Mouse (Mus musculus) forebrain, embryonic 14.5 days (tissue): ENCODE measurements around the gene Mtm1. TPM values are rescaled to one million over a fixed set of nuclear protein-coding genes. Genes with fewer than 3 reads are reported as not detected.
A peak's percentile ranks its signal among the peaks of the same experiment; 100 is the strongest.

Source experiments
- ATAC-seq: fragments of 200-750 bp; cut with Nextera tagmentation; 2 replicates; pipeline ENCODE4 v1.8.0; 2017; ENCODE audit warnings: mild to moderate bottlenecking, moderate library complexity
- DNase-seq: peaks from one replicate; pipeline ENCODE4 v3.0.0-alpha.2; 2015; ENCODE audit warnings: low spot score
- H3K27ac ChIP-seq: fragments of 300-500 bp; sonication (generic); 2 replicates; pipeline ENCODE4 v1.5.1; 2014; ENCODE audit warnings: low read depth, mild to moderate bottlenecking, control low read depth, low read length, moderate library complexity
- H3K27me3 ChIP-seq: fragments of 300-500 bp; sonication (generic); replicated peaks from 2 replicates; pipeline ENCODE4 v1.6.1; 2014; ENCODE audit warnings: low read length, control low read depth, mixed read lengths; ENCODE audit not compliant: control insufficient read depth, insufficient read depth
- H3K36me3 ChIP-seq: fragments of 300-500 bp; sonication (generic); 2 replicates; pipeline ENCODE4 v1.6.1; 2014; ENCODE audit warnings: low read length, control low read depth; ENCODE audit not compliant: control insufficient read depth, insufficient read depth
- H3K4me1 ChIP-seq: fragments of 300-500 bp; sonication (generic); 2 replicates; pipeline ENCODE4 v1.6.1; 2014; ENCODE audit warnings: antibody characterized with exemption, low read length, control low read depth; ENCODE audit not compliant: control insufficient read depth, insufficient read depth
- H3K4me2 ChIP-seq: fragments of 300-500 bp; sonication (generic); 2 replicates; pipeline ENCODE4 v1.6.1; 2014; ENCODE audit warnings: mild to moderate bottlenecking, control low read depth, low read length
- H3K4me3 ChIP-seq: fragments of 300-500 bp; sonication (generic); 2 replicates; pipeline ENCODE4 v1.5.1; 2014; ENCODE audit warnings: low read depth, low read length, control low read depth
- H3K9ac ChIP-seq: fragments of 300-500 bp; sonication (generic); 2 replicates; pipeline ENCODE4 v1.6.1; 2014; ENCODE audit warnings: mild to moderate bottlenecking, low read length, control low read depth, moderate library complexity
- H3K9me3 ChIP-seq: fragments of 300-500 bp; sonication (generic); replicated peaks from 2 replicates; pipeline ENCODE4 v1.6.1; 2016; ENCODE audit warnings: low read length, control low read depth, mixed read lengths; ENCODE audit not compliant: control insufficient read depth
- WGBS: fragments of 180-500 bp; shearing (Covaris S2); extraction: QIAGEN DNeasy Blood & Tissue Kit; methylation state at CpG from one replicate; pipeline ENCODE4 v1.1.7; 2014; 5-methylcytosine and 5-hydroxymethylcytosine counted together
- polyA plus RNA-seq: library from polyadenylated mRNA; unstranded; fragments of >200 nt; fragmentation: Nextera tagmentation; extraction: Ambion mirVana; gene quantifications from 2 replicates; pipeline ENCODE4 v1.2.1, GENCODE M21; 2014

The Mtm1 gene
- polyA plus RNA-seq, 1 experiment from 2014 or later, result 4.5 TPM

DNA sequence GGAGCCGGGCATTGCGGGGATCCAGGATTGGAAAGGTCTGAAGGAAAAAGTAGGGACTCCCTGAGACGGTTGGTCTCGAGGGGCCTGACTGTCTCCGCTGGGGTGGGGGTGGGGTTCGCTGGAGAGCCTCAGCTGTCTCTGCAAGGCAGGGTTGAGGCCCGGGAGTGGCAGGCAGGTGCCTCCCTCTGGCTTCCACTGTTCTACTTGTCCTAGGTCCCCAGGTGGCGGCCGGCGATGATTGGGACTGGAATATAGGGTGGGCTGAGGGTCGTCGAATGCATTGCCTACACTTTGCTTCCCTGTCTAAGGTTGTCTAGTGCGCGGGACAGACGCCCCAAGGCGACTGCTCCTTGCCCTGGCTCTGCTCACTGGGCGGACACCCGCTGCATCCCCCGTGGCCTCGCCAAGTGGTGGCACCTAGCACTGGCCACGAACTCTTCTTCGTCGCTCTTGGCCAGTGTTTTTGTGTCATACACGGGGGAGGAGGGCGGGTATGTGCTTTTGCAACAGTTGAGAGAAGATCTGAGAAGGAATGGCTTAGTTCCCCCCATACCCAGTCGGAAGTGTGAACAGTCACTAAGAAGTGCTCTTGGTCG is 4.6 kb downstream of the Mtm1 start:
- ATAC-seq (peak; percentile 83), DNase-seq (peak; percentile 1)
- Histone ChIP-seq H3K36me3 (no peaks in the 10 kb centered on the region), H3K27me3 (no peaks in the 10 kb centered on the region), H3K9me3 (no peaks in the 10 kb centered on the region), H3K27ac (no peak overlapping the region), H3K9ac (peak overlapping the region; percentile 56), H3K4me3 (peak overlapping the region; percentile 41), H3K4me2 (peak overlapping the region; percentile 55), H3K4me1 (no peaks in the 10 kb centered on the region)
- WGBS, result 28% methylated on average over 27 of the region's 27 CpGs

DNA sequence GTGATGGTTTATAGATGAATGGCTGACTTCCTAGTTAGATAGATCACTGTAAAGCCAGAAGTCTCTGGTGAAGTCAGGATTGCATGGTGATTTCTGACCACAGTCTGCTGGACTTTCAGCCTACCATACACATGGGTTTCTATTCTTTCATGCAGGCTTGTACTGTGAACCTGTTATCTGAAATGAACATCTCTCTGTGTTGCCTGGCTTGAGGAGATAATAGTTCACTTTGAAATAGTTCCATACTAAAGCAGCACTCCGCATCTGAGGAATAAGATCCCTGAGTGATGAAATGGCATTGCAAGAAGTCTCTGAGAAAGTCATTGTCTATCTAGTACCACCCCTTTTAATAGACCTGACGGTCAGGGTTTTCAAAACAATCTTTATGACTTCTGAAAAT is 6.3 kb downstream of the Mtm1 start:
- ATAC-seq (no peak), DNase-seq (no peak)
- Histone ChIP-seq H3K4me2 (no peak overlapping the region), H3K27ac (no peak overlapping the region), H3K9me3 (no peaks in the 10 kb centered on the region), H3K27me3 (no peaks in the 10 kb centered on the region), H3K4me3 (no peak overlapping the region), H3K4me1 (no peaks in the 10 kb centered on the region), H3K9ac (no peak overlapping the region), H3K36me3 (no peaks in the 10 kb centered on the region)
- WGBS, result 89% methylated on average over 2 of the region's 2 CpGs

DNA sequence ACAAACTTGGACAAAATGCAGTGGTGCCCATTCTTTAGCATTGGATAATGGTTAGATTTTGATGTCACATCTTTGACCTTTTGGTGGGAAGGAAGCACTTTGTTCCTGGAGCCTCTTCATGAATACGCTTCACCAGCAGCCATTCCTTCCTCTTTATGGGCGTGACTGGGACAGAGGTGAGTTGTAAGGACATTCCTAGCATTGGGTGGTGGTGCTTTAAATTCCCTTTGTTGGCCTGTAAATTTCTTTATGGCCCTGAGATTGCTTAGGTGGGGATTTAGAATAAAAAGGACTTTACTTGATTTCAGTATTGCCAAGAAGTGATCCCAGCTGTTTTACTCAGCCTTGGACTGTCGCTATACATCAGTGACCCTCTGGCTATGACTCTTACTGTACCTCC is 8.3 kb downstream of the Mtm1 start:
- no peak overlapping the region for H3K27ac ChIP-seq
- no peaks in the 10 kb centered on the region for H3K27me3 ChIP-seq
- H3K9ac ChIP-seq, result no peak overlapping the region
- 82% methylated on average over 3 of the region's 3 CpGs for WGBS
- H3K36me3 ChIP-seq, result no peaks in the 10 kb centered on the region
- H3K4me1 ChIP-seq, result no peaks in the 10 kb centered on the region
- H3K4me3 ChIP-seq, result no peak overlapping the region
- H3K9me3 ChIP-seq, result no peaks in the 10 kb centered on the region
- H3K4me2 ChIP-seq, result no peak overlapping the region
- no peak for DNase-seq
- no peak for ATAC-seq

DNA sequence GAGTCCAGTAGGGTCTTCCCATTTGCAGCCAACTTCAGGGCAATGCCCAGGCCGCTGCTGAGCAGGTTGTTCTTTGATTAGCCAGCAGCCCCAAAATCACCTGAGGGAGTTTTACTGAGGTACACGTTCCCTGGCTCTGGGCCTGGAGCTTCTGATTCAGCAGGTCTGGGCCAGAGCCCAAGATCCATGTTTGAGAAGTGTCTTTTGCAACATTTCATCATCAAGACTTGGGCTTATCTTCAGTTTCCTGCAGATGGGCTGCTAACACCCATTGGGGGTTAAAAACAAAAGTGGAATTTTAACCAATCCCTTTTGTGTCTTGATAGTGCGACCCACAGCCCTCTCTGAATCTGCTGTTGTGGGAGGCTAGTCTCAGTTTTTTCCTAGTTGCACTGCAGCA is 10.3 kb downstream of the Mtm1 start:
- H3K9ac ChIP-seq, result no peak overlapping the region
- DNase-seq, result no peak
- no peak overlapping the region for H3K4me3 ChIP-seq
- no peak for ATAC-seq
- no peaks in the 10 kb centered on the region for H3K4me1 ChIP-seq
- WGBS, result 61% methylated on average over 3 of the region's 3 CpGs
- no peak overlapping the region for H3K27ac ChIP-seq
- no peaks in the 10 kb centered on the region for H3K36me3 ChIP-seq
- no peaks in the 10 kb centered on the region for H3K27me3 ChIP-seq
- no peaks in the 10 kb centered on the region for H3K9me3 ChIP-seq
- no peak overlapping the region for H3K4me2 ChIP-seq

DNA sequence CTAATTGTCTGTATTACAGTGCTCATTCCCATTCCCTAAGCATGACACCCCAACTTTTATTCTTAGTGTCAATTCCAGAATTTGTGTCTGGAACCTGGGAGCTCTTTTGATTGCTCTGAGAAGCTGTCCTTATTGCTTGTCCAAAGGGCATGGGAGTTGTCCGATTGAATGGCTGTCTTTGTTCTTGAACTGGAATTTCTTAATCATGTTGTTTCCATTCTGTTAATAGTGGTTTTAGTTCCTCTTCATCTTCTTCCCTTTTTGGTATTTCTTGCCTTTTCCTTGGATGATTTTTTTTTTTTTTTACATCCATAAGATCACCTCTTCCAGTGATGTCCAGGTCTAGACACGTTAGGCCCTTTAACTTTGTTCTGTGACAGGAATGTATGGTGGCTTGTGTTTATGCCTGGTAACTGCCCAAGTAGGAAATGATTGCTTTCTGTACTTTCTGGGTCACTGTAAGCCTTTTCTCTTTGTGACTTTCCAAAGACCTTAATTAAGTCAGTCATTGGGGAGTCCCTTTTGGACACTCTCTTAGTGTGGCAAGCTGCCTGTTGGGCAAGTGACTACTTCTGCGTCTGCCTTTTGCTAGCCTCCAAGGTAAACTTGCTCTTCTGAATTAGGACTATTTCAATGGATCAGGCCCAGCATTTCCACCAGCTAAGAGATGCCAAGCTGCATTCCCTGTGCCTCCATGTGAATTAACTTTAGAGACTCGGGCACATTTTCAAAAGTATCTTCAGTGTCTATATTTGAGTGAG is 12.3 kb downstream of the Mtm1 start:
- no peak overlapping the region for H3K9ac ChIP-seq
- no peak overlapping the region for H3K4me2 ChIP-seq
- H3K27ac ChIP-seq, result no peak overlapping the region
- no peaks in the 10 kb centered on the region for H3K27me3 ChIP-seq
- WGBS, result 85% methylated on average over 4 of the region's 4 CpGs
- no peak overlapping the region for H3K4me3 ChIP-seq
- no peaks in the 10 kb centered on the region for H3K9me3 ChIP-seq
- no peaks in the 10 kb centered on the region for H3K36me3 ChIP-seq
- ATAC-seq (no peak), DNase-seq (no peak)
- H3K4me1 ChIP-seq, result no peaks in the 10 kb centered on the region

DNA sequence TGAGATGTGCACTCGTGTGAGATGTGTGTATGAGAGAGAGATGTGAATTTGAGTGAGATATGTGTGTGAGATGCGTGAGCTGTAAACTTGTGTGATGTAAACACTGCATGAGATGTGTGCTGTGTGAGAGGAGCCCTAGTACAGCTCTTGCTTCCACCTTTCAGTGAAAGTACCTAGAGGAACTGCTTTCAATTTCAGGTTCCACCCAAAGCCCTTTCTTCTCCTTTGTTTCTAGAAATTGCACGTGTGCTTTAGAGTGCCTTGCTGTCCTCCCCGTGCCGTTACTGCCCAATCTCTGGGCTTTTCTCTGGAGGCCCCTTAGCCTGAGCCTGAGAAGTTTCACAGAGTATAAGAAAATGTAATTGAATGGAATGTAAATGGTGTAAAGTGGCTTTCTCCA is 16.3 kb downstream of the Mtm1 start:
- Histone ChIP-seq H3K4me1 (no peaks in the 10 kb centered on the region), H3K9me3 (no peaks in the 10 kb centered on the region), H3K27me3 (no peaks in the 10 kb centered on the region), H3K4me3 (no peak overlapping the region), H3K36me3 (no peaks in the 10 kb centered on the region), H3K4me2 (no peak overlapping the region), H3K9ac (no peak overlapping the region), H3K27ac (no peak overlapping the region)
- DNase-seq (no peak), ATAC-seq (no peak)
- 70% methylated on average over 5 of the region's 5 CpGs for WGBS

DNA sequence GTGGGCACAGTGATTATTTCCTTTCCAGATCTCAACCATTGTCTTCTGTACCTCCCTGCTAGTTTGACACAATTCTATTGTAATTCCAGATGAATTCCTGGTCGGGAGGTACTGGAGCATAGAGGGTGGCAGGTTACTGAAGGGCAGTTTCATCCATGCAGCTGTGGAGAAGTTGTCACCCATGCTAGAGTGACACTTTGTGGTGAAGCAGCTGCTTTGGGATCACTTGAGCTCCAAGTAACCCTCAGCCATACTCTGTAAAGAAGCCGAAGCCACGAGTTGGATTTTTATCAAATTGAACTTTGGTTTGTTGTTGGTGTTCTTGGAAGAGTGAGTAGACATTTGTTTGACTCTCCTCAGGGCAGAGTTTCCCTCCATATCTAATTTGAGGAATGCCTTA is 17.6 kb downstream of the Mtm1 start:
- H3K27me3 ChIP-seq, result no peaks in the 10 kb centered on the region
- ATAC-seq (no peak), DNase-seq (no peak)
- no peaks in the 10 kb centered on the region for H3K9me3 ChIP-seq
- no peak overlapping the region for H3K9ac ChIP-seq
- H3K27ac ChIP-seq, result no peak overlapping the region
- no peak overlapping the region for H3K4me3 ChIP-seq
- 70% methylated on average over 3 of the region's 3 CpGs for WGBS
- H3K36me3 ChIP-seq, result no peaks in the 10 kb centered on the region
- no peak overlapping the region for H3K4me2 ChIP-seq
- H3K4me1 ChIP-seq, result no peaks in the 10 kb centered on the region

DNA sequence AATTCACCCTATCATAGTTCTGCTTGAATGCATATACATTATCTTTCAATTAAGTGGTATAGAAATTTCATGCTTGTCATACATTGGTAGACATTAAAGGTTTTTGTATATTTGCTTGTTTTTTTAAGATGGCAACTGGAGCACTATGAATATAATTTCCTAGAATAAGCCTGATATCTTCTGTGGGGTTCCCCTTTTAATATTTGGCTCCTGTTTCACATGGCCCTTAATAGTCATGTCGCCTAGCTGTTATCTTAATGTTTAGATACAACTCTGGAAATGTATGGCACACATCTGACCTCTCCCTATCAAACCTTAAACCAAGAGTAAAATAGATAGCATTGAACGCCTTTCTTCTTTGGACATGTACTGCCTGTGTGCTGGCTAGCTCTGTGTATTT is 20.3 kb downstream of the Mtm1 start:
- DNase-seq, result no peak

DNA sequence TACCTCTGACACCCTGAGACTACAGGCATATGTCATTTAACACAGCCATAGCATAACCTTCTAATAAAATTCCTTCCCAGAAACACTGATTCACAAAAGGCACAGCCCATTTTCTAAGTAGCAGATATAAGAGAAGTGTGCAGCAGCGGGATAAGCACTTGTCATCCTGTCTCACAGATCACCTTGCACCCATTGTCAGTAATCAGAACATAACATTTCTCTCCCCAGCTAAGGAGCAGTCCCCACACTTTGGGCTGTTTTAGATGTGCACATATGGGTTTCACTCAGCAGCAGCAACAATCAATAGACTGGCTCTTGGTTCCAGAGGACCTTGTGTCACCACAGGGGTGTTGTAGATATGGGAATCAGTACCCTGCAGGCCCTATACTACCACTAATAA is 45.9 kb downstream of the Mtm1 start:
- ATAC-seq (no peak), DNase-seq (no peak)
- Histone ChIP-seq H3K27me3 (no peaks in the 10 kb centered on the region), H3K4me2 (no peak overlapping the region), H3K9ac (no peak overlapping the region), H3K9me3 (no peaks in the 10 kb centered on the region), H3K4me3 (no peak overlapping the region), H3K4me1 (no peaks in the 10 kb centered on the region), H3K27ac (no peak overlapping the region), H3K36me3 (no peaks in the 10 kb centered on the region)
- WGBS, result 83% methylated on average over 1 of the region's 1 CpGs

More for the DNA sequence above, 20.3 kb downstream of the Mtm1 start:
- Histone ChIP-seq H3K27me3 (no peaks in the 10 kb centered on the region), H3K27ac (no peak overlapping the region), H3K4me3 (no peak overlapping the region), H3K9ac (no peak overlapping the region), H3K4me2 (no peak overlapping the region), H3K36me3 (no peaks in the 10 kb centered on the region), H3K4me1 (no peaks in the 10 kb centered on the region), H3K9me3 (no peaks in the 10 kb centered on the region)
- ATAC-seq, result no peak
- 86% methylated on average over 2 of the region's 2 CpGs for WGBS
